Mouse (Mus musculus) urinary bladder, adult 2 months (tissue): Measurements from ENCODE around the gene Prdm10. TPM values are rescaled to one million over a fixed set of nuclear protein-coding genes. Genes with fewer than 3 reads are reported as not detected.

ENCODE experiments used
- DNase-seq: peaks from one replicate; pipeline ENCODE4 v3.0.0; 2022; ENCODE audit warnings: low spot score
- polyA plus RNA-seq: library from polyadenylated mRNA; depleted of rRNA; stranded (reverse); fragments of >200 nt; gene quantifications from 2 replicates; pipeline ENCODE4 v1.2.3, GENCODE M21; 2012; rRNA removed

The Prdm10 gene
- 6.7 and 7.4 TPM in 2 replicates for polyA plus RNA-seq

GRCm38 (mm10) chr9:31280366-31281010 is at the start of gene Prdm10:
Gene Prdm10 (plus strand): TSS chr9:31280538.
- peak; percentile 91 for DNase-seq

- DNase-seq = no peak
These were observed 45.3 kb upstream of the Prdm10 start for GRCm38 (mm10) chr9:31235030-31235429.

GRCm38 (mm10) chr9:31235489-31235888 is 44.8 kb upstream of the Prdm10 start:
- no peak for DNase-seq

- no peak for DNase-seq
These were observed 44.3 kb upstream of the Prdm10 start for GRCm38 (mm10) chr9:31236079-31236478.

- DNase-seq = no peak
These were observed 41.8 kb upstream of the Prdm10 start for GRCm38 (mm10) chr9:31238526-31238925.

GRCm38 (mm10) chr9:31239551-31239950 is 40.8 kb upstream of the Prdm10 start:
- no peak for DNase-seq

GRCm38 (mm10) chr9:31240522-31241207 is 39.7 kb upstream of the Prdm10 start:
- DNase-seq = no peak

GRCm38 (mm10) chr9:31241208-31241699 is 39.1 kb upstream of the Prdm10 start:
- no peak for DNase-seq

GRCm38 (mm10) chr9:31243306-31243938 is 36.9 kb upstream of the Prdm10 start:
- DNase-seq = no peak

- no peak for DNase-seq
These were observed 36.4 kb upstream of the Prdm10 start for GRCm38 (mm10) chr9:31243939-31244333.

GRCm38 (mm10) chr9:31245006-31245405 is 35.3 kb upstream of the Prdm10 start:
- no peak for DNase-seq

GRCm38 (mm10) chr9:31246421-31246820 is 33.9 kb upstream of the Prdm10 start:
- no peak for DNase-seq

GRCm38 (mm10) chr9:31247447-31248220 is 32.7 kb upstream of the Prdm10 start:
- no peak for DNase-seq

- DNase-seq = no peak
These were observed 28.0 kb upstream of the Prdm10 start for GRCm38 (mm10) chr9:31252182-31252799.

GRCm38 (mm10) chr9:31253311-31253734 is 27.0 kb upstream of the Prdm10 start:
- DNase-seq = no peak

- DNase-seq = no peak
These were observed 26.3 kb upstream of the Prdm10 start for GRCm38 (mm10) chr9:31253866-31254696.

GRCm38 (mm10) chr9:31254697-31255004 is 25.7 kb upstream of the Prdm10 start:
- DNase-seq = no peak

- no peak for DNase-seq
These were observed 24.4 kb upstream of the Prdm10 start for GRCm38 (mm10) chr9:31255953-31256352.

- DNase-seq = no peak
These were observed 22.1 kb upstream of the Prdm10 start for GRCm38 (mm10) chr9:31258237-31258636.

GRCm38 (mm10) chr9:31260219-31260618 is 20.1 kb upstream of the Prdm10 start:
- no peak for DNase-seq
